Mouse (Mus musculus) heart, postnatal 0 days (tissue): ENCODE results near the gene Sept1.

ENCODE experiments used
- CTCF ChIP-seq: IDR thresholded peaks from 2 replicates; pipeline ENCODE4 v1.5.1; 2016; ENCODE audit warnings: antibody characterized with exemption, control low read depth, low read depth
- EP300 ChIP-seq: IDR thresholded peaks from 2 replicates; pipeline ENCODE4 v1.6.1; 2016; ENCODE audit warnings: antibody characterized with exemption, low read depth

DNA sequence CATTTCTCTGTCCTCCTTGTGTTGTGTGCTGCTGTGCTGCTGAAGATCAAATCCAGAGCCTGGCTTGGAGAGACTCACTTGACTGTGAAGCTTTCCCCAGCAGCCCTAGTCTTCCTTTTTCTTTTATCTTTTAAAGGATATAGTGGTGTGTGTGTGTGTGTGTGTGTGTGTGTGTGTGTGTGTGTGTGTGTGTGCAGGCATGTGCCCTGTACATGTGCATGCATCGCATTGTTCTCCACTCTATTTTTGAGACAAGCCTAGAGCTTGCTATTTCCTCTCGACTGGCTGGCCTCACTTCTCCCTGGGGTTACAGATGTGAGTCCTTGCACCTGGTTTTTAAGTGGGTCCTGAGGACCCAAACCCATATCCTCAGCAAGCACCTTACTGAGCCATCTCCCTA, 49.3 kb upstream of the Sept1 start:
- TF ChIP-seq EP300 (no peak), CTCF (no peak)
